Mouse (Mus musculus) CH12.LX (cell line): ENCODE measurements around the gene Slc6a18. TPM values are rescaled to one million over a fixed set of nuclear protein-coding genes. Genes with fewer than 3 reads are reported as not detected.

Experiments
- DNase-seq: peaks from one replicate; pipeline ENCODE4 v3.0.0-alpha.2; 2013; ENCODE audit errors: extremely low read depth
- H3K27ac ChIP-seq: 2 replicates; pipeline ENCODE4 v1.5.1; 2012; ENCODE audit warnings: low read depth, mild to moderate bottlenecking, control low read depth, moderate library complexity; ENCODE audit not compliant: insufficient read depth
- H3K27me3 ChIP-seq: replicated peaks from 2 replicates; pipeline ENCODE3; 2012; ENCODE audit warnings: inconsistent platforms
- H3K36me3 ChIP-seq, 2 experiments: replicated peaks in 1 of 2; 2 replicates each; pipeline versions ENCODE3 to v1.6.1; 2012; ENCODE audit warnings: inconsistent platforms in 1 of 2, low read length in 1 of 2, mild to moderate bottlenecking in 1 of 2, mixed read lengths in 1 of 2, moderate library complexity in 1 of 2; ENCODE audit not compliant: control insufficient read depth in 1 of 2, insufficient read depth in 1 of 2
- H3K4me1 ChIP-seq, 2 experiments: 2 replicates each; pipeline ENCODE4 v1.6.1; 2012; ENCODE audit warnings: inconsistent platforms in 1 of 2, moderate library complexity in 1 of 2; ENCODE audit not compliant: insufficient read depth in 2 of 2, control insufficient read depth in 1 of 2
- H3K4me2 ChIP-seq: 2 replicates; pipeline ENCODE4 v1.6.1; 2012; ENCODE audit warnings: low read depth, mild to moderate bottlenecking, control low read depth; ENCODE audit not compliant: poor library complexity, insufficient read depth, severe bottlenecking
- H3K4me3 ChIP-seq, 3 experiments: fragments of 150-350 bp in 1 of 3; sonication (generic) in 1 of 3; replicated peaks in 1 of 3; 2 replicates each; pipeline versions ENCODE3 to v1.5.1; 2011 to 2012; ENCODE audit warnings: low read depth in 2 of 3, low read length in 2 of 3, mild to moderate bottlenecking in 2 of 3, moderate library complexity in 2 of 3, control low read depth in 1 of 3, improper control_type of control experiment in 1 of 3, inconsistent platforms in 1 of 3, mixed read lengths in 1 of 3; ENCODE audit not compliant: poor library complexity in 1 of 3
- H3K79me2 ChIP-seq: replicated peaks from 2 replicates; pipeline ENCODE4 v1.6.1; 2012; ENCODE audit warnings: mild to moderate bottlenecking, moderate library complexity; ENCODE audit not compliant: control insufficient read depth, poor library complexity, insufficient read depth, severe bottlenecking; ENCODE audit errors: extremely low read depth
- H3K9ac ChIP-seq: 2 replicates; pipeline ENCODE4 v1.6.1; 2012; ENCODE audit warnings: low read depth, mild to moderate bottlenecking, control low read depth, moderate library complexity; ENCODE audit not compliant: insufficient read depth
- H3K9me3 ChIP-seq: replicated peaks from 2 replicates; pipeline ENCODE3; 2012; ENCODE audit warnings: low read length, inconsistent platforms, mixed read lengths
- BHLHE40 ChIP-seq: IDR thresholded peaks from 2 replicates; pipeline ENCODE4 v1.6.1; 2011; ENCODE audit warnings: mild to moderate bottlenecking, low read depth, low read length, improper control_type of control experiment
- CHD2 ChIP-seq: IDR thresholded peaks from 2 replicates; pipeline ENCODE4 v1.6.1; 2011; ENCODE audit warnings: low read length, improper control_type of control experiment
- E2F4 ChIP-seq: IDR thresholded peaks from 2 replicates; pipeline ENCODE4 v1.6.1; 2011; ENCODE audit warnings: low read depth, low read length, improper control_type of control experiment; ENCODE audit not compliant: insufficient replicate concordance
- ELF1 ChIP-seq: IDR thresholded peaks from 2 replicates; pipeline ENCODE4 v1.6.1; 2014; ENCODE audit warnings: low read depth, mild to moderate bottlenecking, inconsistent platforms, low read length, improper control_type of control experiment
- EP300 ChIP-seq: IDR thresholded peaks from 2 replicates; pipeline ENCODE4 v1.6.1; 2011; ENCODE audit warnings: low read length, improper control_type of control experiment
- HCFC1 ChIP-seq: IDR thresholded peaks from 2 replicates; pipeline ENCODE4 v1.6.1; 2012; ENCODE audit warnings: low read depth, mild to moderate bottlenecking, inconsistent platforms, low read length, improper control_type of control experiment
- IRF4 ChIP-seq: IDR thresholded peaks from 2 replicates; pipeline ENCODE4 v1.6.1; 2014; ENCODE audit warnings: low read depth, mild to moderate bottlenecking, inconsistent platforms, low read length, improper control_type of control experiment
- JUND ChIP-seq: conservative IDR thresholded peaks from 2 replicates; pipeline ENCODE4 v1.6.1; 2011; ENCODE audit warnings: low read depth, low read length, improper control_type of control experiment
- KAT2A ChIP-seq: IDR thresholded peaks from 2 replicates; pipeline ENCODE4 v1.6.1; 2012; ENCODE audit warnings: low read length, improper control_type of control experiment, inconsistent platforms; ENCODE audit not compliant: insufficient replicate concordance
- MAFK ChIP-seq: IDR thresholded peaks from 2 replicates; pipeline ENCODE4 v1.6.1; 2011; ENCODE audit warnings: low read length, improper control_type of control experiment; ENCODE audit not compliant: insufficient replicate concordance
- MXI1 ChIP-seq: IDR thresholded peaks from 2 replicates; pipeline ENCODE4 v1.6.1; 2011; ENCODE audit warnings: mild to moderate bottlenecking, low read depth, low read length, improper control_type of control experiment
- NELFE ChIP-seq: IDR thresholded peaks from 2 replicates; pipeline ENCODE4 v1.6.1; 2011; ENCODE audit warnings: low read depth, low read length, improper control_type of control experiment
- NRF1 ChIP-seq: IDR thresholded peaks from 2 replicates; pipeline ENCODE4 v1.6.1; 2014; ENCODE audit warnings: low read depth, mild to moderate bottlenecking, inconsistent platforms, low read length, improper control_type of control experiment, moderate library complexity
- PAX5 ChIP-seq: IDR thresholded peaks from 2 replicates; pipeline ENCODE4 v1.6.1; 2012; ENCODE audit warnings: low read length, inconsistent platforms, mixed read lengths
- POLR2A ChIP-seq: IDR thresholded peaks from 2 replicates; pipeline ENCODE4 v1.6.1; 2011; ENCODE audit warnings: low read depth, mild to moderate bottlenecking, improper control_type of control experiment, low read length
- POLR2AphosphoS2 ChIP-seq: IDR thresholded peaks from 2 replicates; pipeline ENCODE4 v1.6.1; 2011; ENCODE audit warnings: low read depth, low read length, improper control_type of control experiment
- RAD21 ChIP-seq: IDR thresholded peaks from 2 replicates; pipeline ENCODE4 v1.6.1; 2011; ENCODE audit warnings: low read depth, mild to moderate bottlenecking, low read length, improper control_type of control experiment, moderate library complexity
- RCOR1 ChIP-seq: conservative IDR thresholded peaks from 2 replicates; pipeline ENCODE4 v1.6.1; 2012; ENCODE audit warnings: low read depth, mild to moderate bottlenecking, inconsistent platforms, low read length, improper control_type of control experiment
- TBP ChIP-seq: conservative IDR thresholded peaks from 2 replicates; pipeline ENCODE4 v1.6.1; 2011; ENCODE audit warnings: low read depth, low read length, improper control_type of control experiment
- TCF12 ChIP-seq: IDR thresholded peaks from 2 replicates; pipeline ENCODE4 v1.6.1; 2014; ENCODE audit warnings: low read depth, mild to moderate bottlenecking, inconsistent platforms, low read length, improper control_type of control experiment
- UBTF ChIP-seq: IDR thresholded peaks from 2 replicates; pipeline ENCODE4 v1.6.1; 2012; ENCODE audit warnings: low read depth, mild to moderate bottlenecking, inconsistent platforms, low read length, improper control_type of control experiment, moderate library complexity
- USF2 ChIP-seq: conservative IDR thresholded peaks from 2 replicates; pipeline ENCODE4 v1.6.1; 2011; ENCODE audit warnings: low read depth, low read length, improper control_type of control experiment
- ZC3H11A ChIP-seq: IDR thresholded peaks from 2 replicates; pipeline ENCODE4 v1.6.1; 2012; ENCODE audit warnings: low read depth, mild to moderate bottlenecking, inconsistent platforms, low read length, improper control_type of control experiment
- ZKSCAN1 ChIP-seq: IDR thresholded peaks from 2 replicates; pipeline ENCODE4 v1.6.1; 2012; ENCODE audit warnings: low read depth, inconsistent platforms, low read length, improper control_type of control experiment, borderline replicate concordance
- dilution Hi-C: fragments of 300-500 bp; cut with MboI; formaldehyde crosslinking; loops from 2 replicates; pipeline ENCODE4 v1.14.3; 2020; ENCODE audit warnings: low sequenced_read_pairs; ENCODE audit not compliant: extremely low pct_unique_long_range_greater_than_20kb, extremely low pct_ligation_motif_present
- in situ Hi-C: fragments of 300-500 bp; cut with MboI; formaldehyde crosslinking; loops from 3 replicates; pipeline ENCODE4 v1.14.3; 2019; ENCODE audit warnings: low sequenced_read_pairs, low pct_ligation_motif_present, low pct_unique_long_range_greater_than_20kb, mixed read lengths
- polyA plus RNA-seq: library from polyadenylated mRNA; unstranded; fragments of >175 nt; gene quantifications from 2 replicates; pipeline ENCODE4 v1.2.1, GENCODE M21; 2012; ENCODE audit warnings: low read depth; ENCODE audit not compliant: insufficient read length
- total RNA-seq, 2 experiments: library from RNA; depleted of rRNA; stranded (reverse); fragments of 300-350 nt in 1 of 2; fragments of >200 nt in 1 of 2; gene quantifications; 2 replicates each; pipeline ENCODE4 v1.2.3; 2012 to 2014

Gene Slc6a18
- total and polyA plus RNA-seq, 3 experiments = not detected

GRCm38 (mm10) chr13:73696529-73696928 is 18.7 kb upstream of the Slc6a18 start:
- Histone ChIP-seq H3K27me3 (peaks cover 53% of the 10 kb centered on the region), H3K4me1 (peaks cover 2 to 3% of the 10 kb centered on the region in 2 experiments; a peak in 3 of 4 replicates), H3K4me2 (no peak overlapping the region), H3K9me3 (no peaks in the 10 kb centered on the region), H3K36me3 (no peaks in the 10 kb centered on the region), H3K27ac (no peak overlapping the region), H3K79me2 (no peaks in the 10 kb centered on the region), H3K4me3 (no peak overlapping the region), H3K9ac (no peak overlapping the region)
- TF ChIP-seq IRF4 (no peak), MAFK (no peak), E2F4 (no peak), KAT2A (no peak), ZC3H11A (no peak), JUND (no peak), RCOR1 (no peak), HCFC1 (no peak), BHLHE40 (no peak), ELF1 (no peak)
- in situ Hi-C loops = no loop called here
- dilution Hi-C loops = no loop called here
- no peak for DNase-seq

GRCm38 (mm10) chr13:73694972-73695371 is 17.1 kb upstream of the Slc6a18 start:
- H3K79me2 ChIP-seq = no peaks in the 10 kb centered on the region
- peaks cover 40% of the 10 kb centered on the region for H3K27me3 ChIP-seq
- TF ChIP-seq RAD21 (no peak), E2F4 (no peak), ELF1 (no peak), ZC3H11A (no peak), POLR2A (no peak), TCF12 (no peak), USF2 (no peak), KAT2A (no peak), NRF1 (no peak), ZKSCAN1 (no peak), POLR2AphosphoS2 (no peak), NELFE (no peak), TBP (no peak), PAX5 (no peak), CHD2 (no peak), JUND (no peak), UBTF (no peak), EP300 (no peak), HCFC1 (no peak), MXI1 (no peak)
- TF ChIP-seq, all 38 proteins: peak for 0
- in situ Hi-C loops = loop anchor here (5.0 kb wide), 1 partner anchor 48 kb away; no protein-coding TSS in a partner anchor
- no peak for DNase-seq
- H3K27ac ChIP-seq = no peak overlapping the region
- H3K9ac ChIP-seq = no peak overlapping the region
- no peak overlapping the region for H3K4me2 ChIP-seq
- dilution Hi-C loops = no loop called here
- H3K36me3 ChIP-seq = no peaks in the 10 kb centered on the region
- no peak overlapping the region for H3K4me3 ChIP-seq
- H3K4me1 ChIP-seq = peaks cover 2 to 3% of the 10 kb centered on the region in 2 experiments; a peak in 3 of 4 replicates
- no peaks in the 10 kb centered on the region for H3K9me3 ChIP-seq
